Mouse (Mus musculus) forebrain, embryonic 13.5 days (tissue): ENCODE data around the gene Xirp1. TPM values are rescaled to one million over a fixed set of nuclear protein-coding genes. Genes with fewer than 3 reads are reported as not detected.
"Not testable (repeated sequence)": the region's sequence is repeated elsewhere in the genome, so short reads cannot be mapped to it uniquely, and the experiment has no call there.

Experiments
- ATAC-seq: fragments of 200-750 bp; cut with Nextera tagmentation; 2 replicates; pipeline ENCODE4 v1.8.0; 2017
- H3K27ac ChIP-seq: fragments of 300-500 bp; sonication (generic); 2 replicates; pipeline ENCODE4 v1.5.1; 2015; ENCODE audit warnings: inconsistent platforms, mild to moderate bottlenecking, moderate library complexity
- H3K27me3 ChIP-seq: fragments of 300-500 bp; sonication (generic); 2 replicates; pipeline ENCODE4 v1.6.1; 2015; ENCODE audit warnings: mild to moderate bottlenecking, inconsistent platforms
- H3K36me3 ChIP-seq: fragments of 300-500 bp; sonication (generic); 2 replicates; pipeline ENCODE4 v1.6.1; 2015; ENCODE audit warnings: mild to moderate bottlenecking, inconsistent platforms; ENCODE audit not compliant: poor library complexity, severe bottlenecking
- H3K4me1 ChIP-seq: fragments of 300-500 bp; sonication (generic); 2 replicates; pipeline ENCODE4 v1.6.1; 2015; ENCODE audit warnings: inconsistent platforms
- H3K4me2 ChIP-seq: fragments of 300-500 bp; sonication (generic); 2 replicates; pipeline ENCODE4 v1.6.1; 2015; ENCODE audit warnings: inconsistent platforms, mild to moderate bottlenecking, moderate library complexity
- H3K4me3 ChIP-seq: fragments of 300-500 bp; sonication (generic); 2 replicates; pipeline ENCODE4 v1.5.1; 2015; ENCODE audit warnings: mild to moderate bottlenecking, inconsistent platforms
- H3K9ac ChIP-seq: fragments of 300-500 bp; sonication (generic); 2 replicates; pipeline ENCODE4 v1.6.1; 2015; ENCODE audit warnings: mild to moderate bottlenecking, inconsistent platforms
- H3K9me3 ChIP-seq: fragments of 300-500 bp; sonication (generic); replicated peaks from 2 replicates; pipeline ENCODE4 v1.6.1; 2016; ENCODE audit warnings: inconsistent platforms
- WGBS: fragments of 180-500 bp; shearing (Covaris S2); methylation state at CpG from one replicate; pipeline ENCODE4 v1.1.7; 2015; 5-methylcytosine and 5-hydroxymethylcytosine counted together
- polyA plus RNA-seq: library from polyadenylated mRNA; unstranded; fragments of >200 nt; fragmentation: Nextera tagmentation; extraction: Ambion mirVana; gene quantifications from 2 replicates; pipeline ENCODE4 v1.2.1, GENCODE M21; 2015

Gene Xirp1
- polyA plus RNA-seq, 1 experiment from 2014 or later, result not detected

DNA sequence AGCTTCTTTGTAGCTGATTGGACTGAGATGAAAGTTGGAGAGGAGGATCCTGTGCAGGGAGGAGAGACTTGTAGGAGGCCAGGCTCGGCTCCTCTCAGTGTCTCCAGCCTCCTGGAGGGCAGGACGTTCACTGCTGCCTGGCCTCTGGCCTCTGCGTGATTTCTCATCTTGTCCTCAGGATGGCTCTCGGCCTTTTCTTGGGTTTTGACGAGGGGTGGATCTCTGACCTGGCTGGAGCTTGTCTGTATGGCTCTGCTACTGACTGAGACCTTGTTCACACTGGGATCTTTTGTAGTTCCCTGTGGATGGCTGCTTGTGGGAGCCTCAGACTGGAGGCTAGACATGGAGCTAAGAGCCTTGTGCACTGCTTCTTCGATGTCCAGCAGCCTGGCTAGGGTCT, 8.6 kb downstream of the Xirp1 start:
- 71% methylated on average over 6 of the region's 6 CpGs for WGBS
- no peak for ATAC-seq
- no peak overlapping the region for H3K27ac ChIP-seq
- no peak overlapping the region for H3K4me3 ChIP-seq
- no peaks in the 10 kb centered on the region for H3K36me3 ChIP-seq
- H3K9me3 ChIP-seq, result no peaks in the 10 kb centered on the region
- H3K27me3 ChIP-seq, result no peaks in the 10 kb centered on the region
- no peak overlapping the region for H3K4me2 ChIP-seq
- peaks cover 14% of the 10 kb centered on the region for H3K4me1 ChIP-seq
- no peak overlapping the region for H3K9ac ChIP-seq

DNA sequence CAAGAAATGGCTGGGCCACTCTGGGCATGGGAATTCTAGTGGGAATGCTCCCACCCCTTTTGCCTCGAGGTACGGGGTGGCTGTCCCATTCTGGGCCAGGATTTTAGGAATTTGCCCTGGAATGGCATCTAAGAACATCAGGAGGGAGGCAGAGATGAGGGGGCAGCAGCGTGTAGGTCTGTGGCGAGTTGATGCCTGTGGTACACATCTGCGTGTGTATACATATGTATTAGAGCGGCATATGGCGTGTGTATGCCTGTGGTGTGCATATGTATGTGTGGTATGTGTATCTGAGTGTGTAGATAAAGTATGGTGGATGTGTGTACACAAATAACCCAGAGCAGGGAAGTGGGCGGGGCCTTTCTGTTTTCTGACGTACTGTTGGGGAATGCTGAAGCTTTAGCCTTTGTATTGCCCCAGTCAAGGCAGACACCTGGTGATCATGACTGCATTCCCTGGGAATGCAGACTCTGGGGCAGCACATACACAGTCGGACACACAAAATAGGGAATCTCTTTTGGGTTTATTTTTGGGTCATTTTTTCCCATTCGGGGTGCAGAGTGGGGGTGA, 10.1 kb downstream of the Xirp1 start:
- H3K4me2 ChIP-seq, result no peak overlapping the region
- ATAC-seq, result no peak
- WGBS, result 73% methylated on average over 11 of the region's 11 CpGs
- H3K36me3 ChIP-seq, result no peaks in the 10 kb centered on the region
- H3K27ac ChIP-seq, result no peak overlapping the region
- no peaks in the 10 kb centered on the region for H3K27me3 ChIP-seq
- H3K9me3 ChIP-seq, result no peaks in the 10 kb centered on the region
- H3K4me1 ChIP-seq, result peaks cover 14% of the 10 kb centered on the region
- no peak overlapping the region for H3K9ac ChIP-seq
- no peak overlapping the region for H3K4me3 ChIP-seq

GRCm38 (mm10) chr9:120012781-120013180, 10.6 kb downstream of the Xirp1 start:
- Histone ChIP-seq H3K4me2 (no peak overlapping the region), H3K4me1 (peaks cover 14% of the 10 kb centered on the region), H3K36me3 (no peaks in the 10 kb centered on the region), H3K27ac (no peak overlapping the region), H3K27me3 (no peaks in the 10 kb centered on the region), H3K9me3 (no peaks in the 10 kb centered on the region), H3K9ac (no peak overlapping the region), H3K4me3 (no peak overlapping the region)
- ATAC-seq, result no peak
- 87% methylated on average over 5 of the region's 5 CpGs for WGBS

DNA sequence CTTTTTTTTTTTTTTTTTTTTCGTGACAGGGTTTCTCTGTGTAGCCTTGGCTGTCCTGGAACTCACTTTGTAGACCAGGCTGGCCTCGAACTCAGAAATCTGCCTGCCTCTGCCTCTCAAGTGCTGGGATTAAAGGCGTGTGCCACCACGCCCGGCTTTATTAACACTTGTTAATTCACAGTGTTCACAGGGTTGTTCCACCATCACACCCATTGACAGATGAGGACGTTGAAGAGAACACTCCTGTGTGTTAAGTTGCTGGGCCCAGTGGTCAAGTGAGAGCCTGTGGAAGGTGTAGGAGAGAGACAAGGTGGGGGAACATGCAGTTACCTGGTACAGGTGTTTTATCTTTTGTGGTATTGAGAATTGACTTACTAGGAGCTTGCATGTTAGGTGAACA, 11.2 kb downstream of the Xirp1 start:
- WGBS, result 83% methylated on average over 6 of the region's 6 CpGs
- H3K36me3 ChIP-seq, H3K4me2 ChIP-seq, H3K27me3 ChIP-seq, ATAC-seq, H3K9me3 ChIP-seq, H3K27ac ChIP-seq, H3K4me3 ChIP-seq, H3K9ac ChIP-seq: not testable (repeated sequence)
- H3K4me1 ChIP-seq, result peaks cover 14% of the 10 kb centered on the region

GRCm38 (mm10) chr9:120011533-120011932, 11.9 kb downstream of the Xirp1 start:
- peak; percentile 75 for ATAC-seq
- H3K27ac ChIP-seq, result peak overlapping the region; percentile 55; the same call in 1 of the 2 replicates
- H3K4me3 ChIP-seq, result peak overlapping the region; percentile 45
- no peaks in the 10 kb centered on the region for H3K27me3 ChIP-seq
- no peaks in the 10 kb centered on the region for H3K9me3 ChIP-seq
- peak overlapping the region; percentile 67 for H3K4me2 ChIP-seq
- no peaks in the 10 kb centered on the region for H3K36me3 ChIP-seq
- WGBS, result 1% methylated on average over 10 of the region's 10 CpGs
- H3K9ac ChIP-seq, result peak overlapping the region; percentile 62; the same call in 1 of the 2 replicates
- peaks cover 14% of the 10 kb centered on the region for H3K4me1 ChIP-seq

GRCm38 (mm10) chr9:120010781-120011511, 12.5 kb downstream of the Xirp1 start:
- peaks cover 14% of the 10 kb centered on the region for H3K4me1 ChIP-seq
- H3K4me3 ChIP-seq, result peak overlapping the region; percentile 45
- ATAC-seq, result peak; percentile 96
- no peaks in the 10 kb centered on the region for H3K36me3 ChIP-seq
- peak overlapping the region; percentile 62 for H3K9ac ChIP-seq
- WGBS, result 1% methylated on average over 58 of the region's 60 CpGs
- no peaks in the 10 kb centered on the region for H3K9me3 ChIP-seq
- H3K4me2 ChIP-seq, result peak overlapping the region; percentile 67
- H3K27ac ChIP-seq, result peak overlapping the region; percentile 83
- H3K27me3 ChIP-seq, result no peaks in the 10 kb centered on the region

DNA sequence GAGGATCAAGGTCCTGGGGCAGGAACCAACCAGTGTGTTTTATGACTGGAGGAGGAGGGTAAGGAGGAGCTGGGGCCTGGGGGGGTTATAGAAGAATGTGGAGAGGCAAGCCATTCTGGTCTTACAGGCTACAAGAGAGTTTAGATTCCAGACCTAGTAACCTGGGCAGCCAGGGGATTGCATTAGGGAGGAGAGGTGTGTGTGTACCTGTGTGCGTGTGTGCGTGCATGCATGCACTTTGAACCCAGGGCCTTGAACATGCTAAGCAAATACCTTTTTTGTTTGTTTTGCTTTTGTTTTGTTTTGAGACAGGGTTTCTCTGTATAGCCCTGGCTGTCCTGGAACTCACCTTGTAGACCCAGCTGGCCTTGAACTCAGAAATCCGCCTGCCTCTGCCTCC, 13.5 kb downstream of the Xirp1 start:
- Histone ChIP-seq H3K4me2 (no peak overlapping the region), H3K9ac (no peak overlapping the region), H3K36me3 (no peaks in the 10 kb centered on the region), H3K27me3 (no peaks in the 10 kb centered on the region), H3K27ac (no peak overlapping the region), H3K4me1 (peaks cover 14% of the 10 kb centered on the region), H3K4me3 (no peak overlapping the region), H3K9me3 (no peaks in the 10 kb centered on the region)
- no peak for ATAC-seq
- WGBS, result 97% methylated on average over 3 of the region's 3 CpGs

GRCm38 (mm10) chr9:120009226-120009841, 14.1 kb downstream of the Xirp1 start:
- Histone ChIP-seq H3K4me2 (no peak overlapping the region), H3K36me3 (no peaks in the 10 kb centered on the region), H3K27ac (no peak overlapping the region), H3K4me1 (peaks cover 18% of the 10 kb centered on the region), H3K9ac (no peak overlapping the region), H3K27me3 (no peaks in the 10 kb centered on the region), H3K9me3 (no peaks in the 10 kb centered on the region), H3K4me3 (no peak overlapping the region)
- ATAC-seq, result no peak
- WGBS, result 81% methylated on average over 7 of the region's 7 CpGs

DNA sequence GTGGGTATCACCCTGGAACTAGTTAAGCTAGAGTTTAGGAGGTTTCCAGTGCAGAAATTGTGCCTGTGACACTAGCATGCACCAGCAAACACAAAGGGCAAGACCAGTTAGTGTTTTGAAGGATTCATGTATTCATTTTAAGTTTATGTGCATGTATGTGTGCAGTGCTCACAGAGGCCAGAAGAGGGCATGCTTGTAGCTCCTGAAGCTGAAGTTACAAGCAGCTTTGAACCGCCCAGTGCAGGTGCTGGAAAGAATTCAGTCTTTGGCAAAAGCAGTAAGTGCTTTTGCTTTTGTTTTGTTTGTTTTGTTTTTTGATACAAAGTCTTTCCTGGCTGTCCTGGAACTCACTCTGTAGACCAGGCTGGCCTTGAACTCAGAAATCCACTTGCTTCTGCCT, 15.6 kb downstream of the Xirp1 start:
- no peaks in the 10 kb centered on the region for H3K27me3 ChIP-seq
- WGBS, result 90% methylated on average over 1 of the region's 1 CpGs
- no peak for ATAC-seq
- no peak overlapping the region for H3K27ac ChIP-seq
- no peak overlapping the region for H3K4me2 ChIP-seq
- H3K36me3 ChIP-seq, result no peaks in the 10 kb centered on the region
- no peak overlapping the region for H3K4me3 ChIP-seq
- no peak overlapping the region for H3K9ac ChIP-seq
- H3K4me1 ChIP-seq, result peaks cover 18% of the 10 kb centered on the region
- no peaks in the 10 kb centered on the region for H3K9me3 ChIP-seq

DNA sequence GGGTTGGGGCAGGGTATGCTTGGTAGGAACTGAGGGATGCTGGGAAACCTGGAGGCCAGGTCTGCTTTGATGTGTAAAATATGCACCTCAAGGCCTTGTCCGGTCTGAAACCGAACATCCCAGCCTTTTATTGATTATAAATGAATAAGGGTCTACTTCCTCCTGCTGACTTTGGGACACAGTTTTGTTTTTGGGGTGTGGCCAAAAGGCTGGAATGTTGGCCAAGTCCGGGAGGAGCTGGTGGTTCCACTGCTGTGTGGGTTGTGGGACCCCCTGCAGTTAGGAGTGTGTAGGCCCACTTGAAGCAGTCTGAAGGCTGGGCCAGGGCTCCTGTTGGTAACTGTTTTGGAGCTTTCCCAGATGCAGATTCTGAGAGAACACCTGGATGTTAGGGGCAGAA, 17.5 kb downstream of the Xirp1 start:
- Histone ChIP-seq H3K4me3 (no peak overlapping the region), H3K9me3 (no peaks in the 10 kb centered on the region), H3K27ac (no peak overlapping the region), H3K9ac (no peak overlapping the region), H3K27me3 (no peaks in the 10 kb centered on the region), H3K36me3 (no peaks in the 10 kb centered on the region), H3K4me1 (peaks cover 24% of the 10 kb centered on the region), H3K4me2 (no peak overlapping the region)
- ATAC-seq, result no peak
- WGBS, result 74% methylated on average over 3 of the region's 3 CpGs

DNA sequence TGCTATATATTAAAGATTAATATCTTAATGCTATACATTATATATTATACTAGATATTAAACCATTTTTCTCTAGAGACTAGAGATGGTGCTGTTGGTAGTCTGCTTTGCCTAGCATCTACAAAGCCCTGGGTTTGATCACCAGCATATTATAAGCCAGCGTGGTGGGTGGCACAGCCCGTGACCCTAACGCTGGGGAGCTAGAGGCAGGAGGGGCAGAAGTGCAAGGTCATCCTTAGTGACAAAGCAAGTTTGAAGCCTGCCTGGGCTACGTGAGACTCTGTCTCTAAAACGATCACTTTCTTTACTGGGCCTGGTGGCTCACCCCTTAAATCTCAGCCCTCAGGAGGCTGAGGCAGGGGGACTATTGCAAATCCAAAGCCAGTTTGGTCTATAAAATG, 20.5 kb downstream of the Xirp1 start:
- no peak overlapping the region for H3K9ac ChIP-seq
- H3K4me2 ChIP-seq, result no peak overlapping the region
- no peaks in the 10 kb centered on the region for H3K9me3 ChIP-seq

GRCm38 (mm10) chr9:120001945-120002725, 21.3 kb downstream of the Xirp1 start:
- Histone ChIP-seq H3K4me3 (peak overlapping the region; percentile 31), H3K9me3 (no peaks in the 10 kb centered on the region), H3K9ac (peak overlapping the region; percentile 53), H3K27me3 (0 out of 2 replicates have a peak, but pooled peaks cover 3% of the 10 kb centered on the region), H3K27ac (no peak overlapping the region), H3K36me3 (no peaks in the 10 kb centered on the region), H3K4me1 (peaks cover 18% of the 10 kb centered on the region; the same call in 1 of the 2 replicates), H3K4me2 (peak overlapping the region; percentile 55)
- WGBS, result 10% methylated on average over 31 of the region's 31 CpGs
- ATAC-seq, result peak; percentile 77

More for the DNA sequence above, 20.5 kb downstream of the Xirp1 start:
- H3K4me3 ChIP-seq, result no peak overlapping the region
- ATAC-seq, result no peak
- 0 out of 2 replicates have a peak, but pooled peaks cover 3% of the 10 kb centered on the region for H3K27me3 ChIP-seq
- no peaks in the 10 kb centered on the region for H3K36me3 ChIP-seq
- 83% methylated on average over 5 of the region's 5 CpGs for WGBS
- no peak overlapping the region for H3K27ac ChIP-seq
- H3K4me1 ChIP-seq, result peaks cover 18% of the 10 kb centered on the region; the same call in 1 of the 2 replicates
